Mouse (Mus musculus) spleen, postnatal 36 days (tissue): Measurements from ENCODE around the gene Capn3.

Experiments
- DNase-seq, 2 experiments: peaks; one replicate each; pipeline ENCODE4 v3.0.0; 2022; ENCODE audit warnings: low spot score in 2 of 2, mixed read lengths in 1 of 2

The Capn3 gene

DNA sequence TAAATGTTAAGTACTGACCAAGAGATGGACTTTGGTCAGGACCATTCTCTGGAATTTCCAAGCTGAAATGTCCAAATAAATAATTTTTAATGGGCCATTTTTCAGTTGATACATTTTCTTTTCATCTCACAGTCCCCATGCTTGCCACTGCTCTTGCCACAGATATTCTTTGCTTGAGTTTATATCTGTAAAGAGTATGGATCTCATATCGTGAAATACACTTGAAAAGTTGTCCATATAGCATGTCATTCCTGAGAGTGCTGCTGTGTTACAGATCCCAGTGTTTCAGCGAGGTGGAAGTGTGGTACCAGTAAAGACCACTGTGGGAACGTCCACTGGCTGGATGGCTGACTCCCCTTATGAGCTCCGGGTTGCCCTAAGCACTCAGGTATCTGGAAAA is at the start of gene Capn3:
Gene Capn3, plus strand, starts transcription at position 301 of the 400 bp plus-strand sequence.
- DNase-seq, result no peak

DNA sequence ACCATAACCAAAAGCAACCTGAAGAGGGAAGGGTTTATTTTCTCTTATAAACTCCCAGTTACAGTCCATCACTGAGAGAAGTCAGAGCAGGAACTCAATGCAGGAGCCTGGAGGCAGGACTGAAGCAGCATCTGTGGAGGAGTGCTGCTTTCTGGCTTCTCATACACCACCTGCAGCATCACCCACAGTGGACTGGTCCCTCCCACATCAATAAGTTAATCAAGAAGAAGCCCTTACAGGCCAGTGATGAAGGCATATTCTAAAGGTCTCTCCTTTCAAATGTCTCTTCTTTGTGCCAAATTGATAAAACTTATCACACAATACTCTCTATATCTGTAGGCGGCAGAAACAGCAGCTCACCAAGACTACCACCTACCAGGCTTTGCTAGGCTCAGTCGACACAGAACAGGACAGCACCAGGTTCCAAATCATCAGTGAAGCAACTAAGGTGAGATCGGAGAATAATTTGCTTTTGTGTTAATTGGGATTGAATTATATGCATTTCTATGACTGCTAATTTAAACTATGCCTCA is 44.7 kb upstream of the Capn3 start:
- no peak for DNase-seq

DNA sequence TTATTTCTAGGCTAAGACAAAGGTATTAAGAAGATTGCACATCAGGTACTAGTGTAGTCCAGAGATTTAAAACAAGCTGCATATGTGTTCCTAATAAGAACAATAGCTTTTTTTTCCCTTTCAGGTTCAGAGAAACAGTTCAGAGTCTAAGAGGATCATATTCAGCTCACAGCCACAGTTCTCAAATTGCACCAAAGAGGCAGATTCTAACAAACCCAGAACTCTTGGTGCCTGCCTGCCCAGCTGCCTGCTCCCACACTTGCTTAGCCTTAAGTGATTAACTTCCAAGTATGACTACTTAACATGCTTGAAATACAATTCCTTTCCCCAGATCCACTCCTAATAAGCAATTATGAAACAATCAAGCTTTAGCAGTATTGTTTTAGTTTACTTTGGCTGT is 41.7 kb upstream of the Capn3 start:
- no peak for DNase-seq

DNA sequence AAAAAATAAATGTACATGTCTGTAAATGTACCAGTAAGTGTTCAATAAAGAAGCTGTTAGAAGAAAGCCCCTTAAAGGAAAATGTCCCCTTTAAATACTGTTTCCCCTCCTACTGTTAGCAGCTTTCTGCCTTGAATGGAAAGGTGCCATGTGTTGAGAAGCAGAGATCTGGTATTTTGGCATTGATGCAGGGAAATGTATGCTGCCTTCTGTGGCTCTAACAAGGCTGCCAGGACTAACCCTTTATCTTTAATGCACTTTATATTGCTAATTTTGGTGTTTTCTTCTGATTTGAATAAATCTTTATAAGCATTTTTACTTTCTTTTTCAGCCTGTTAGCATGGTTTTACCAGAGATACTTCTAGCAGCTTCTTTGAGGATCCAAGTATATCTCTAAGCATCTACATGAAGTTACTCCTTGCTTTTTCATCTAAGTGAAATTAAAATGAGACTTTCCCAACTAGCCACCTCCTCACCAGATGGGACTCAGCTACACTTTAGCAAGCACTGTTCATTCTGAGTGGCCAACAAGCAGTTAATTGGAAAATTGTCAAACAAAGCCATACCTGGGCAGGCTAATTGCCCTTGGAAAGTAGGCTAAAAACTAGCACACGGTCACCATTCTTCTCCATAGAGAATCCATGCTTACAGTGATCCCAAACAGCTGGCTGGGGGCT is 40.9 kb upstream of the Capn3 start:
- no peak for DNase-seq

DNA sequence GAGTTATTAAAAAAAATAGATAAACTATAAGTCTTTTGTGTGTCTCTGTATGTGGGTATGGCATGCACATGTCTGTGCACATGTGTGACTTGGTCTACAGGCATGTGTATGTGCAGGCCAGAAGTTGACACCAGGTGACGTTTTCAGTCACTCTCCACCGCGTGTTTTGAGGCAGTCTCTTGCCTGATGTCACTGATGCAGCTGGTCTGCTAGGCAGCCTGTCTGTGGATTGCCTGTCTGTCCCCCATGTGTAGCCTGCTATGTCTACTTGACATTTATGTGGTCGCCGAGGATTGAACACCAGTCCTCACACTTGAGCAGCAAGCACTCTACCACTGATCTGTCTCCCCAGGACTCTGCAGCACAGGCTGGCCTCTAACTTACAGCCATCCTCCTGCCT is 31.4 kb upstream of the Capn3 start:
- no peak for DNase-seq

DNA sequence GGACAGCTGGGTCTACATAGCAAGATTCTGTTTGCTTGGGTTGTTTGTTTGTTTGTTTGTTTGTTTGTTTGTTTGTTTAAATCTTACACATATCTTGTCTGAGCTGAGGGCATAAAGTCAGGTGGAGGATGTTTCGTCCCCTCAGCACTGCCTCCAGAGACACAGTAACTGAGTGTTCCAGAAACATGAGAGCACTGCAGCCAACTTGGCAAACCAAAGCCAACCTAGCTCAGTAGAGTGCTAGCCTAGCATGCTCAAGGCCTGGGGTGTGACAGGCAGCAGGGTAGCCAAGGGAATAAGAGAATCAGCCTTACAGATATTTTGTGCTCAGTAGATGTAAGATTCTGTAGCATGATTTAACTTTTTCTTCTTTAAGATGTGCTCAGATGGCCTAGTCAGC is 11.3 kb upstream of the Capn3 start:
- DNase-seq, result no peak

DNA sequence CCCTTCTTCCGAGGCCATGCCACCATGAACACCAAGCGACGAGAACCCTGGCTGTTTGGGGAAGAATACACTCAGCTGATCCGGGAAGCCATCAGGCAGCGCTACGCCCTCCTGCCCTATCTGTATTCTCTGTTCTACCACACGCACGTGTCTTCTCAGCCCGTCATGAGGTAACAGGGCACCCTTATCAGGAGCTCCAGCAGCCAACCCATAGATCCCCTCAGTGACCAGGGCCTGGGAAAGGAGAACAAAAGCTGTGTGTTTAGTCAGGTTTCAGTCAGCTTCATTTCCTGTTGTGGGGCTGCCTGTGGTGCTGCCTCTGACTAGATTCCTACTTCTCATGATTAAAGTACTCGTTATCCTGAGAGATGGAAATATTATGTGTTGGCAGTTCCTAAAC is 9.4 kb upstream of the Capn3 start:
- DNase-seq, result peak; percentile 14 to 21

DNA sequence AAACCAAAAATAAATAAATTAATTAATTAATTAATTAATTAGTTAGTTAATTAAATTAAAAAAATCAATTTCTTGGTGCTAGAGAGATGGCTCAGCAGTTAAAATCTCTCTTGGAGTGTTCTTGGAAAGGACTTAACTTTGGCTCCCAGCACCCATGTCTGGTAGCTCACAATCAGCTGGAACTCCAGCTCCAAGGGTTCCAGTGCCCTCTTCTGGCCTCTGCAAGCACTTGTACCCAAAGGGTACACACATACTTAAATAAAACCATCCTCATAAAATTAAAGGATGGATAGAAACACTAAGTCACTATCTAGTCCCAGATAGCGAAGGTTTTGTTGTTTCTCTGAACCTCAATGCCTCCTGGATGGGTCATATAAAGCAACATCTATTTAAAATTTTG is 8.5 kb upstream of the Capn3 start:
- no peak for DNase-seq

DNA sequence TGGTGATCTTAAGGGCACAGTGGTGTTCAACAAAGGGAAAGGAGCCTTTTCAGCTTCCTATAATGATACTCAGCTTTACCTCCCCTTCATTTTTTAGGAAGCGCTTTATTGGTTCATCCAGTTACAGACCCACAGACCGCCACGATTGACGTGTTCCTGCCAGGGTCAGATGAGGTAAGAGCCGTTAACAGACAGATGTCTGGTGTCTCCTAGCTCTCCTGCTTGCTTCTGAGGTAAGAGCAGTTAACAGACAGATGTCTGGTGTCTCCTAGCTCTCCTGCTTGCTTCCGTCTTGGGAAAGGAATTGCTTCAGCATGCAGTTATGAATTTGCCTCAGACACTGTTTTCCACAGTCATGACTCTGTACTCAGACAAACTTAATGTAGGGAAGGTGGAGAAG is 5.1 kb upstream of the Capn3 start:
- DNase-seq, result no peak

DNA sequence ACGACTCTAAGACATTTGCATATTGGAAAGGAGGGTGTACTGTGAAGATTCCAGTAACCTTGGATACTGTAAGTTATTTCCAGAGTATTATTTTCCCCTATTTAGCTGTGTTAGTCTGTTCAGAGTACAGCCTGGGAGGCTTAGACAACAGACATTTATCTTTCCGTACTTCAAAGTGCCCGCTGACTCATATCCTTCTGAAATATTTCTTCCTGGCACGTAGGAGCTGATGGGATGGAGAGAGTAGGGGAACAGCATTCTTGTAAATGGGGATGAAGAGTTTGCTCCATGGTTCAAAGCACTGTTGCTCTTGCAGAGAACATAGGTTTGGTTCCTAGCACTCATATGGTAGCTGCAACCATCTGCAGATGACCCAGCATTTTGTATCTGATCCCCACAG is 3.2 kb upstream of the Capn3 start:
- no peak for DNase-seq

DNA sequence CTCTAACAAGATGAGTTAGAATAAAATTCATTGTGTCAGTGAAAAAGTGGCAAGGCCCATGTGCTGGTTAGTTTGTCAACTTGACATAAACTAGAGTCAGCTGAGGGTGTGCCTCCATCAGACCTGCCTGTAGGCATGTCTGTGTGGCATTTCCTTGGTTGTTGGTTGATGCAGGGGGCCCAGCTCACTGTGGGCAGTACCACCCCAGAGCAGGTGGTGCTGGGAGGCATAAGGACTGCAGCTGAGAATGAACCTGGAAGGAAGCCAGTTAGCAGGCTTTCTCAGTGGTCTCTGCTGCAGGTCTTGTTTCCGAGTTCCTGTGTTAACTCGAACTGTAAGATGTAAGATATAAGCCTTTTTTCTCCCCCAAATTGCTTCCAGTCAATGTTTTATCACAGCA is 832 bp upstream of the Capn3 start:
- DNase-seq, result no peak

DNA sequence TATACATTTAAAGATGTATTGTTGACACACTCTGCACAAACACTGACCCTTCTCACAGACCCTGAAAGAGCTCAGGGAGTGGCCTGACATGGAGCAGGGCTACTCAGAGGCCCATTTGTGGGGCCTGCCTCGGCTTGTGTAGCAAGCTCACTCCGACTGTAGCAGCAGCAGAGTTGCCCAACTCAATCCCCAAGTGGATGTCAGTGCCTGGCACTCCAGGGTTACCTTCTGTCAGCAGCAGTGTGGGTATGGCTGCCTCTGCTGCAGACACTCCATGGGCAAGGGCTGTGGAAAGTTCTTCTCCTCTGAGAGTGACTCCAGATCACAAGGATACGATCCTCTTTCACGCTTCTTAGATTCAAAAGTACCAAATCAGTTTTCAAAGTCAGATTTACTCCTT is 4.4 kb downstream of the Capn3 start:
- DNase-seq, result no peak

DNA sequence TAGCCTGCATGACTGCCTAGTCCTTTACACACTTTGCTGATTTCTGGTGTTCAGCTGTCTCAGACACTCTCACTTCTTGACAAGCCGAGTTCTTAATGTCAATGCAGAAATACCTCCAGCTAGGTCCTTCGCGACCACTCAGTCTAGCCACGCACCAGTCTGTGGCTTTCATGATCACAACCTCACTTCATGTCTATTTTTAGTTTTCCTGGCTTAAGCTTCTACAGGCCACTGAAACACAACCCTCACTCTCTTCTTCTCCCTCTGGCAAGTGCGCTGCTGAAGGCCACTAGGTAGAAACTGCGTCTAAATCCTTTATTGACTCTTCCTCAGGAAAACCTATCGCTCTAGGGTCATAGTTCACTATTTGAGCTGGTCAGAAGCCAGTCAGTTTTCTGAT is 7.5 kb downstream of the Capn3 start:
- no peak for DNase-seq

DNA sequence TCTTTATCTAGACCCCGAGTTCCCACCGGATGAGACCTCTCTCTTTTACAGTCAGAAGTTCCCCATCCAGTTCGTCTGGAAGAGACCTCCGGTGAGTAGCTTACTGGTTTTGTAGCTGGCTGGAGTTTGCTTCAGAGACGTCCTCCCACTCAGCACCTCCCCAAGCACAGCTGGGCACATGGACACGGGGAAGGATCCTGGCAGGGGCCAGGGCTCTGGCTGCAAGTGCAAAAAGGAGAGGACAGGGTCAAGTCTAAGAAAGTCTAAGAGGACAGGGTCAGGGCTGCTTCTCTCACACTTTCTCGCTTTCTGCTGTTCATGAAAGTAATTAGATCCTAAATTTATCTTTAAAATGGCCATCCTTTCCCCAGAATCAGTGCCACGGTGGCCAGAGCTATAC is 8.3 kb downstream of the Capn3 start:
- DNase-seq, result no peak

DNA sequence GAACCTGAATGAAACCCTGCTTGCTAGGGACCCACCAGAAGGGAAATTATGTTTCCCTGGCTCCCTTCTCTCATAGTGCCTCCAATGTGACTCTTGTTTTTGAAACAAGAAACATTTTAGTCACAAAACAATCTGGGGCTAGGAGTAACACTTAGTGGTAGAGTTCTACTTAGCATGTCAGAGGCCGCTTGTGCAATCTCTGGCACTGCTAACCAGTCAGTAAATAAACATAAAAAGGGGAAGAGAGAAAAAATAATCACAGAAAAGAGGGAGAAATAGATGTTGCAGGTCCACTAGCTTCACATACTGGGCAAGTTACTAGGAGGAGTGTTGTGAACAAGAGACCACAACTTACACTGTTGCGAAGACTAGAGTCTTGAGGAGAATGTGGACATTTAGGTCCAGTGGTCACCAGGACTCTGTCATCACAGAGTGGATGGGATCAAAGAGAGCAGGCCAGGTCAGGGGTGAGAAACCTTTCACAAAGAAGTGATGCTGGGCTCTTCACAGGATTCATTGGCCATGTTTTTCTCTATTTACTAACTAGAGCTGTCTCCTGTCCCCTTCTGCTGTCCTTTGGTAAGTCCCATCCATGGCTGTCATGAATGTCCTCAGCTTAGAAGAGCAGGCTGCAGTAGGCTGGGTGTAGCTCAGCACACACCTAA is 9.0 kb downstream of the Capn3 start:
- no peak for DNase-seq

DNA sequence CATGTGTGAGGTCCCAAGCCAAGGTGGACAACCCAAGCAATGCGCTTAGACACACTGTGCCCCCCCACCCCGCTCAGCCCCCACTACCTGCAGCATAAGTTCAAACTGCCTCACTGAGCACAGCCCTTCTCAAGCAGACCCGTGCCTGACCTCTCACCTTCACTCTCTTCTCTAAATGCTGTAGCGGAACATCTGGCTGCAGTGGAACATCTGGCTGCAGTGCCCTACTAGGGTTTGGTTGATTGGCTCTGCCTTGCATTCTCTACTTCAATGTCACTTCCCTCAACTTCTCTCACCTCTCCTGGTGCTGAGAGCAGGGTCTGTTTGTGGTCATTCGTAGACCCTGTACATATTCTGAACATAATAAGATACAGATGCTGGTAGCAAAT is 9.6 kb downstream of the Capn3 start:
- no peak for DNase-seq

DNA sequence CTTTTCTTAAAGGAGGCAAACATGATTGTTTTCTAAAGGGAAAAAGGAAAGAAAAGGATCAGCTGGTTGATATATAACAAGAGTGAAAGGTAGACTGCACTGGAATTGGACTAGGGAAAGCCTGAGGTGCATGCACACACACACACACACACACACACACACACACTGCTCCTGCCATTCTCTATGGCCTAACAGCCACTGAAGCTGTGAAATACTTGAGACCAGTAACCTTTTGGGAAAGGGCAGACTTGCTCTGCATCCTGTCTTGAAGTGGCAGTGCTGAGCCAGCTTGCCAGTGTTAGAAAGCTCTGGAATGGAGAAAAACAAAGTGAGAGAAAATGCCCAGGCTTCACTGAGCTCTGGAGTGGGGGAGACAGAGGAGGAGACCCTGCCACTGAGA is 12.2 kb downstream of the Capn3 start:
- no peak for DNase-seq

DNA sequence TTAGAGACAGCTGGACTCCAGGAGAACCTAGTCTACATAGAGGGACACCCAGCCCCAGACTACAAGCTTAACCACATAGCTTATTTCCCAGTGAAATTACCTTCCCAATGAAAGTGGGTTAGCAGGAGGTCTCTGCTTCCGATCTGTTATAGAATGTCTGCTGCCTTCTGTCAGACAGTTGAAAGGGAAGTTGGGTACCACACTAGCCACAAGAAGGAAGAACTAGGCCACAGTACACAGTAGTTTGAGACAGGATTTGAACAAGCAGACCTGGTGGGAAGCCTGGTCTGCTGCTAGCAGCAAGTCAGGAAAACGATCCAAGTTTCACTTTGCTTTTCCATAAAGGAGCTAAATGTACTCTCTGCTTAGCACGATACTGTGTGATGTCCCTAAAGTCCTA is 13.4 kb downstream of the Capn3 start:
- no peak for DNase-seq

DNA sequence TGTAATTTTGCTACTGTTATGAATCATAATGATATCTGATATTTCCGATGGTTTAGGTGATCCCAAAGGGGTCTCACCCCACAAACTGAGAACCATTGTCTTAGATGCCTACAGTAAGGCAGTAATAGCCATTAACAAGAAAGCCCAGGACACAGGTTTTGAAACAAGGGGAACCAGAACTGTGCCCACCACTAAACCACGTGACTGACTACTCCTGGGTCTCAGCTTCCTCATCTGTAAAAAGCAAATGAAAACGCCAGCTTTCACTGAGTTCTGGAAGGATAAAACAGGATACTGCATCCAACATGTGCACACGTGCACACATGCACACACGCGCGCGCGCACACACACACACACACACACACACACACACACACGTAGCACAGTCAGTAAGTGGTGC is 13.9 kb downstream of the Capn3 start:
- DNase-seq, result no peak

DNA sequence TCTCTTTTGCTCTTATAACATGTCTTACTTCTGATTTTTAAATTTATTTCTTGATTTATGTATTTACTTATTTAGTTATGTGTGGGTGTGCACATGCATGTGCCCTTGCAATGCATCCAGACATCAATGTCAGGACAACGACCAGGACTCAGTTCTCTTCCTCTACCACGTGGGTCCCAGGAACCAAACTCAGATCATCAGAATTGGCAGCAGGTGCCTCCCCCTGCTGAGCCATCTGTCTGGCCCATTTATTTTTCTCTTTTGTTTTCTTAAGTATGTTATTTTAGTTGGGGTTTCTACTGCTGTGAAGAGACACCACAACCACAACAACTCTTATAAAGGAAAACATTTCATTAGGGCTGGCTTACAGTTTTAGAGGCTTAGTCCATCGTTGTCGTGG is 15.0 kb downstream of the Capn3 start:
- no peak for DNase-seq

DNA sequence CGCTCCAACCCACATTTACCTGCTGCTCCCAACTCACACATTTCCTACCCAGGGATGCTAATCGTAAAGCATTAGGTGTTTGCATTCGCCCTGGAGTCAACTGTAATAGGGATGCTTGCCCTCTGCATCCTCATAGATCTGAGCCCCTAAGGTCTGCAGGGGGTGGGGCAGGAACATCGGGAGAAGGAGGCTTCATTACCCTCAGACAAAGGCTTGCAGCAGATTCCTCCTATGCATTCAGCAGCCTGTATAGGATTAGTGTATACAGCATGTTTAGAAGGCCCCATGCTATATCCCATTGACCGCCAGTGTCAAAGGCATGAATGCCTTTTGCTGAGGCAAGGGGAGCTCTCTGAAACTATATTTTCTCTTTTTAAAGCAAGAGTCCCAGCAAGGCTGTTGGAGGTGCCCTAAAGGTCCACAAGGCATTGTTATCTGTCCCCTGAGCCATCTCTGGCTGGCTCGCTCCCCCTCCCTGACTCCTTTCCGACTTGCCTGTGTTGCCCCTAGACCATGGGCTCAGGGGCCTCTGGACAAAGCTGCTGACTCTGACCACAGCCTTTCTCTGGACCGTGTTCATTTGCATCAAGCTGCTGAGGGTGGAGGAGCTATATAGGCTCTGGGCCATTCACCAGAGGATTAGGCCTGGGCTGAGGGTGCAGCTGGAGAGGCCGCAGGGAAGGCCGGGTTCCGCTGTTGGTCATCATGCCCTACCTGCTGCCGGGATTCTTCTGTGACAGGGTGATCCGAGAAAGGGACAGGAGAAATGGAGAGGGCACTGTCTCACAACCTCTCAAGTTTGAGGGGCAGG is 20.7 kb downstream of the Capn3 start:
- DNase-seq, result no peak

DNA sequence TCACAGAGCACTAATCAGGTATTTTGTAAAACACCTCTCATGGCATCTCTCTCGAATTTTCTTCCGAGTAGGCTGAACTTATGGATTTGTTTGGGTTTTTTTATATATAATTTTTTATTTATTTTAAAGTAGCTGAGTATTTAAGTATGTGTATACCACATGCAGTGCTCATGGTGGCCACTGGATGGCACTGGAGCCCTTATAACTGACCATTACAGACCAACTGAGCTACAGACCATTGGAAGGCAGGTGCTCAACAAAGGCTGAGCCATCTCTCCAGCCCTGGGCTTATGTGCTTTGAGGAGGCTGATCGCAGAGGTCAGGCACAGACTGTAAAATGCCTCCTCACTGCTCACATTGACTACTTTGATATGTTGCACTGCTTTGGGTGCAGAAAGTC is 22.8 kb downstream of the Capn3 start:
- DNase-seq, result peak; percentile 61 to 71

DNA sequence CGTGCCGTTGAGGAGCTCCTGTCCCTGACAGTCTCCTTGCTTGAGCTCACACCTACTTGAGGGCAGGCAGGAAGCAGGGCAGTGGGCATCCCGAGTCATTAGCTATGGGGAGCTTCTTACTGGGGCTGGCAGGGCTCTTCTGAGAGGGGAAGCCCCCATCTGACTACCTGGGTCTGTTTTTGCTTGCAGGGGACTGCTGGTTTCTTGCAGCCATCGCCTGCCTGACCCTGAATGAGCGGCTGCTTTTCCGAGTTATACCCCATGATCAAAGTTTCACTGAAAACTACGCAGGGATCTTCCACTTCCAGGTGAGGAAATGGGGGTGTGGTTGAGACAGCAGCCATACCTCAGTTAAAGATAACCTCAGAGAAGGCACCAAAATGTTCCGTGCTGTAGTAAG is 26.1 kb downstream of the Capn3 start:
- DNase-seq, result no peak
